Mouse (Mus musculus): ENCODE results near the gene Gm17334. TPM values are rescaled to one million over a fixed set of nuclear protein-coding genes. Genes with fewer than 3 reads are reported as not detected.
A peak's percentile ranks its signal among the peaks of the same experiment; 100 is the strongest.

Gene Gm17334
- polyA plus RNA-seq, 2 experiments from 2014 or later, result 6.1 to 9.8 TPM

DNA sequence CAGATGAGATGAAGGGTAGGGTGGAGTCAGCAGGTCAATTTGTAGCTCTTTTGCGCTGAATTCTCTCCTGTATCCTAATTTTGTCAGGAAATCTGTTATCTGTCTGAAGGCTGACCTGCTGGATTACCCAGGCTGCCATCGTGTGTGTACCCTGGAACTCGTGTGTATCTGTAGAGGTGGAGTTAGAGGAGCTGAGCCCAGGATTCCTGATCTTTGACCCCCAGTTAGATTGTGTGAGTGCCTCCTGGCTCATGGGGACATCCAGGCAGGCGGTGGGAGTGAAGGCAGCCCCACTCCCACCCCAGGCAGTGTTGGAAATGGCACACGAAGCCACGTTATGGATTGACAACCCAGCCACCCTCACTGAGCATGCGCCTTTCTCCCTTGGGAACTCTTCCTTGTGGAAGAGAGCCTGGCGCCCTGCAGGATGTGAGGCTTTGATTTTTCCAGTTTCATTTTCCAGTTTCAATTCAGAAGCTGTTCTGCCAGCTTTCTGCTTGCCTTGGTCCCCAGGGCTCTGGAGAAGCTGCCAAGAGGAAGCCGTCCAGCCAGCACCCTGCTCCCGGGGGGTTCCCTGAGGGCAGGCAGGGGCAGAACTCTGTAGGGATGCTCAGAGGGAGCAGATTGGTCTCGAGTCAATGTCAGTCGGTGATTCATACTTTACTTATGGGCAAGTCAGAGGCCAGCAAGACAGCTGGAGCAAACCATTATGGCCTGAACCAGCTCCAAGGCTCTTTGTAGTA is 23.6 kb upstream of the Gm17334 start:
- no peak for ATAC-seq

DNA sequence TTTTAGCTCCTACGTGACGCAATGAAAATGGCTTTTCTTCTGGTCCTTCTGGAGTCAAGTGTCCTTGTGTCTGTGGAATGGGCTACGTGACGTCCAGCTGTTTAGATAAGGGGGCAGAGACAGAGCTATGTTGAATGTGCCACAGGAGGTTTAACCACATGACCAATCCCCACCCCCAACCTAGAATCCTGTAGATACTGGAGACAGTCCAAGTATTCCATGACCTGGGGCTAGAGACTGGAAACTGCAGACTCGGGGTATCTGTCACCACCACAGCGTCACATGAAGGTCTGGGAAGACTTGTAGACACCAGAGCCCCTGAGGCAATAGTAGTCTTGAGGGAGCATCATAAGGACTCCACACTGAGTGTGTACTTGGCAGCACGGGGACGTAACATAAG is 22.8 kb upstream of the Gm17334 start:
- no peak for ATAC-seq

DNA sequence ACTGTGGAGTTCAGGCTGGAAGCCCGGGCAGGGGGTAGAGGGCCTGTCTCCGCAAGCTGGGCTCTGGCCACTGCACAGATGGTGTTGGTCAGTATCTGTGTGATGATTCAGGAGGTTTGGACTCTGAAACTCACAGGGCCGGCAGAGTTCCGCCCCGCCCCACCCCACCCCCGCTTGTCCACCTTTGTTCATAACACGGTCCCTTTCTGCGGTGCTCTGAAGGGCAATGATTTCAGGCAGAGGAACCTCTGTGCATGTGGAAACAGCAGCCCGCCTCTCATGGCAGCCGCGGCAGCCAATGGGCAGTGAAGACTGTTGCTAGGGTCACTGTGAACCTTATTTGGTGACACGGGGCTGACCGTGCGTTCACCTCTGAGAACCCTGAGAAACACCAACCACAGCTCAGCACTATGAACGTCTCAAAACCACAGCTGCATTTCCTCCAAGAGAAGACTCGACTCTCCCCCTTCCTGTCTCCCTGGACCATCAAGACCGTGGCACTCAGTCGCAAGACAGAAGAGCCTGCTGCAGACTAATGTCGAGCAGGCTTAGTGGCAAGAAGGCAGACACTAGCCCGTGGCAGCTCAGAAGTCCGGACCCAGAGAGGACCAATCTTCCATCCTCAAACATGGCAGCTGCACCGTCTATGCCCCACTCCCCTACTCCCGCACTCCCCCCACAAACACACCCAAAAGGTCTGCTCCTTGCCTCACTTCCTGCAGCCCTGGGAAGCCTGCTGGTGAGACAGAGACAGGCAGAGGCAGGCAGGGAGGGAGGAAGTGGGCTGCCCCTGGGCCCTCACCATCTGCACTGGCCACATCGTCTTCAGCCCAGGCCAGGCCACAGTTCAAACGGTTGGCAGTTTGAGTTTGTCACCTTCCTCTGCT is 21.9 kb upstream of the Gm17334 start:
- peak; percentile 91 for ATAC-seq

DNA sequence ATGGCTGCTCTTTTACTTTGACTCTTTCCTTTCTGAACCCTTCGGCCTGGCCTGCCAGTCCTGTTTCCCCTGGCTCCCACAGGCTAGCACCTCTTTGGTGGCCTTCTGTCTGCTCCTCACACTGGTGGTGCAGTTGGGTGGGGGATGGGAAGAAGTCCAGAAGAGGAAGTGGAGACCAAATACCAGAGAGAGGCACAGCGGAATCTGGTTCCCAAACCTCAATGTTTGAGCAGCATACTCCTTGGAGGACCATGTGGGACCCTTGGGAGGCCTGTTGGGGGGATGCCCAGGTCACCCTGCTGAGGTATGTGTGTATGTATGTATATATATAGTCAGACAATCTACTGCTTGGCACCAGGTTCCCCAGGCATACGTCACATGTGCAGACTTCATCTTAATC is 21.0 kb upstream of the Gm17334 start:
- no peak for ATAC-seq

DNA sequence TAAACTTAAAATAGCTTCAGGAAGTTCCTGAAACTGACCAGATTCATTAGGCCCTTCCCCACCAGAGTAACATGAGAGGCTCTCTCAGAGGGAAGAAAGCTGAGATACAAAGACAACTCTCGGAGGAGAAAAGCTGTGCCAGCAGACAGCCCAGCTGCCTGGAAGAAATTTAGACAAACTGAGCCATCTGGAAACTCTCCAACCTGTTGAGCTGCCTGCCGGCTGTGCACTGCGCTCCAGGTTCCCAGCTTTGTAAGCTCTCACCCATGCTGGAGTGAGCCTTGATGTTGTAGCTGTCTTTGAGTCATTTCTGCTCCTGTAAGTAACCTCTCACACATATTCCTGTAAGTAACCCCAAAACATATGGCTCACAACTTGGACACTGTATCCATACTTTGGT is 20.0 kb upstream of the Gm17334 start:
- ATAC-seq, result no peak

DNA sequence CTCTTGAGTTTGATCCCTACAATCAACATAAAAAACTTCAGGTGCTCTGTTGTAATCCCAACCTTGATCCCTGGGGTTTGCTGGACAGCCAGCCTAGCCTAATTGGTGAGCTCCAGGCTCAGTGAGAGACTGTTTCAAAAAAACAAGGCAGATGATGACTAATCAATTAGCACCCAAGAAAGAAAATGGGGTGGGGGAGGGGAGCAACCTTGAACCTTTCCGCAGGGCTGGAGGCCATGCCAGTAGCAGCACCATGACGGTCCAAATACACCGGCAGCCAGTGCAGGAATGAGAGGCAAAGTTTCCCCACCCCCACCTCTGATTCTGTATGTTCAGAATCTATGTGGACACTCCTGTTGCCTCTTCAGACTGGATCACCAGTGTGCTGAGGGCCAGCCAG is 16.3 kb upstream of the Gm17334 start:
- ATAC-seq, result no peak

DNA sequence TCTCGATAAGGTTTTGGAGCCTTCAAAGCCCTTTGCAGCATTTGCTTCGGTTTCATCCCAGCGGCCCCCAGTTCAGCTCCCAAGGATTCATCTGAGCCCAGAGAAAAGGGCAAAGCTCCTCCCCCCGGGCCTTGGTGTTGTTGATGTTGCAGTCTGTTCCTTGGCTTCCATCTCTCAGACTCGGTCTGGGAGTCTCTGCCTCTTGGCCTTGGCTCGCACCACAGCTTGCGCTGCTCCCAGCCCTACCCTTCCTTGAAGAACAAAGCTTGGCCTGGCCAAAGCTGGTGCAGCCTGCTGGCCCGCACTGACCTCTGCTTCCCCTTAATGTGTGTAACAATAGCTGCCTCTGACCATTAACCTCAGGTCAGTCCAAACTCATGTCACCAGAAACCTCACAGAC is 15.2 kb upstream of the Gm17334 start:
- ATAC-seq, result no peak

DNA sequence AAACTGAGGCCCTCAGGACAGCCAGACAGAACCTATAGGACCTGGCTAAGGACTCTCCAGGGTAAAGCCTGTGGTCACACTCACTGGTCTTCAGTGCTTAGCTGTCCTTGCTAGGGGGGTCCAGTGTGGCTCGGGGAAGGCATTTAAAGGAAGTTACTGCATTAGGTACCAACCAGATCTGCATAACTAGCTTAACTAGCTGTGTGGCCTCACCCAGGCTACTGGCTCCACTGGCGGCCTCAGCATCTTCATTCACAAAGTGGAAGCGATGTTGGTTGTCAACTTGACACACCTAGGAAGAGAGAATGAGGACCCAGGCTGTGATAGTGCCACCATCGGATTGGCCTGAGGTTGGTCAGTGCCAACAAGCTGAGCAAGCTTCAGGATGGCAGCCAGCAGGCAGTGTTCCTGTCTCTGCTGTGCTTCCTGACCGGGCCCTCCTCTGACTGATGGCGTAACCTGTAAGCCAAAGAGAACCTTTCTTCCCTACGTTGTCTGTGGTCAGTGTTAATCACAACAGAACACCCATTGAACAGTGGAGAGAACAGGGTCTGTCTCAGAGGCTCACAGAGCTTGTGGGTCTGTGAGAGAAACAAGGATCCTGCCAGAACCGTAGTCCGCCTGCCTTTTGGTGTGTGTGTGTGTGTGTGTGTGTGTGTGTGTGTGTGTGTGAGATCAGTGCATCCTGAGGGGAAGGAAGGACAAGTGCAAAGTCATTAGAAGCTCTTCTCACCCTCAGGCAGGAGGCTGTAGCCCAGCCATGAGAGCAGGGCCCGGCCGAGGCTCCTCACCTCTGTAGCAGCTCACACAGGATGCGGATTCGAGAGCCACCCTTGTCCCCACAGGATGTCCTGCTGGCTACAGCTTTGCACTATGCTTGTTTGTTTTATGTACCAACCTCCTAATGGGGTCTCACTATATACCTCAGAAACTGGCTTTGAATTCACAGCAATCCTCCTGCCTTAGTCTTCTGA is 13.4 kb upstream of the Gm17334 start:
- ATAC-seq, result peak; percentile 46

DNA sequence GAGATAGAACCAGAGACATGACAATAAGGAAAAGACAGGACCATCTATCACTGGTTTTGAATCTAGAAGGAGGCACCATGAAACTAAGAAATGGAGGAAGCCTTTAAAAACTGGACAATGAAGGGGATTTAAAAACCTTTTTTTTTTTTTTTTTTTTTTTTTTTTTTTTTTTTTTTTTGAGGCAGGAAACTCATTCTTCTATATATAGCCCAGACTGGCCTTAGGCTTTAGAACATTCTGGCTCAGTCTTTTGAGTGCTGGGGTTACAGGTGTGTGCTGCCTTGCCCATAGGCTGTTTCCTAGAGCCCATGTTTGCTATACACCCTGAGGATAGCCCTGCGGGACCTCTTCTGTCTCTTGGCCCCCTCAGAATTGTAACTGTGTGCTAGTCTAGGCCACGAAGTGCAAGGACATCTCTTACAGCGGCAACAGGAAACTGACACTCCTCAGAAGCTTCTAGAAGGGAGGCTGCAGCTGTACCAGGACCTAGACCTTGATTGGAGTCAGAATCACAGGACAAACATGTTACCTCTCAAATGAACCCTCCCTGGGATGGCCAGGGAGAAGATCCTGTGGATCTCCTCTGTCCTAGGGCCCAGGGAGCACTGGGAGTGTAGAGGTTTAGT is 12.4 kb upstream of the Gm17334 start:
- ATAC-seq, result peak; percentile 74

DNA sequence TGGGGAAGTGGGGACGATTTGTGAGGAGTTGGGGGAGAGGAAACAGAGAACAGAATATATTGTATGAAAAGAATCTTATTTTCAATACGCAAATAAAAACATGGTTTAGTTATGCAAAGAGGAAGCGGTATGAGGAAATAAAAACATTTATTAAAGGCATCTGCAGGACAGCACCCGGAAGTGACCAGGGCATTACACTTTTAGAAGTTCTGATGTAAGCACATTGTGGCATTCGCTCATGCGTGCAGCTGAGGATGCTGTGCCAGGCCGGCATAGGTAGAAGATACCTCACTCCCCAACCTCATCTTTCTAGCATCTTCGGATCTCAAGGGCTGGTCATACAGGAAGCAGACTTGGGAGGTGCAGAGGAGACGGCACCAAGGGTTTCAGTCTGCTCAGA is 10.3 kb upstream of the Gm17334 start:
- no peak for ATAC-seq

DNA sequence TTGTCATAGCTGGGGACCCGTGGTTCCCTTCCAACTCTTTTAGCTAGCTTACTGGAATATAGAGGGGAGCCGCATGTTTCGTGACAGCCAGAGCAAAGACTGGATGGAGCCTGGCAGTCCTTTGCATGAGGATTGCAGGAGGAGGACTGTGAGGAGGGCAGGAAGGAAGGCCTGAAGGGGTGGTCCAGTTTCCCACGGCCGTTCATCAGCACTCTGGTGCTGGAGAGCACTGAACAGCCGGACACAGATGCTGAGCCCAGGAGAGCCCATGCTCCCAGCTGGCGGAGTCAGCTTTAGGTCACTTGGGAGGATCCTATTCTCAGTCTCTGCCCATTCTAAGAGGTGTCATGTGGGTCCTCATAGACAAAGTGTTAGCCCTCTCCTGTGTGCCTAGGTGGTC is 9.0 kb upstream of the Gm17334 start:
- no peak for ATAC-seq

DNA sequence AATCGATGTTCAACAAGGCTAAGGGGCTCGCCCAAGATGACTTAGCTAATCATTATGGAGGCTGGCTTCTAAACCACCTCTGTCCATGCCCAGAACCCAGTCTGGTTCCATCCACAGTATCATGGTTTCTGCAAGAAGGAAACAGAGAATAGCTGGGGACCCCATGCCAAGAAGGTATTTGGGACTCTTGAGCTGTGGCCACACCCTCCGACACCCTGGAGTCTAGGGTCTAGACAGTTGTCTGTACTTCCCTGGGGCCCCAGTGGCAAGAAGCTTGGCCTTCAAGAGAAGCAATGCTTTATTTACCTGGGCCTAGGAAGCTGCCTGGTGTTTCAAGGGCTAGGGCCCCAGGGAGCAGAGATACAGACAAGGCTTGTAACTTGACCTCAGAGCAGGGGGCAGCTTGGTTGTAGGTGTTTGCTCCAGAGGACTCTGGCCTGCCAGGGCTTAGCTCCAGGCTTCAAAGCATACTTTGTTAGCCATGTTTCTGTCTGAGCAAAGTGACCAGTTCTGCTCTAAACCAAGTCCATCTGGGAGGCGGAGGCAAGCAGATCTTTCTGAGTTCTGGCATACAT is 8.3 kb upstream of the Gm17334 start:
- no peak for ATAC-seq

DNA sequence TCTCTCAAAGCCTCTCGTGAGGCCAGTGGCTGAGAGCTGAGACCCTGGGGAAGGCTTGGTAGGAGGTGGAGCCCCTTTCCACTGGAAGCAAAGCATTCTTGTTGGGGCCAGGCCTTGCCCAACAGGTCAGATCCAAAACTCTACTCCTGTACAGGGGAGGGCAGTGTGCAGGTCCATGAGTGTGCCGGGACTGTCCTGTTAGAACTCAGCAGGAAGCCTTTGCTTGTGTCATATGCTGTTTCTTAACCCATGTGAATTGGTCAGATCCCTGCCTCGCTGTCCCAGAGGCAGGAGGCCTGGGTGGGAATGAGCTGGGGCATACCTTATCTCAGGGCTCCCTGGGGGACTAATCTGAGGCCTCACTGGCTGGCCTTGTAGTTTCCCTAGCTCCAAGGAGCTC is 7.3 kb upstream of the Gm17334 start:
- ATAC-seq, result no peak

DNA sequence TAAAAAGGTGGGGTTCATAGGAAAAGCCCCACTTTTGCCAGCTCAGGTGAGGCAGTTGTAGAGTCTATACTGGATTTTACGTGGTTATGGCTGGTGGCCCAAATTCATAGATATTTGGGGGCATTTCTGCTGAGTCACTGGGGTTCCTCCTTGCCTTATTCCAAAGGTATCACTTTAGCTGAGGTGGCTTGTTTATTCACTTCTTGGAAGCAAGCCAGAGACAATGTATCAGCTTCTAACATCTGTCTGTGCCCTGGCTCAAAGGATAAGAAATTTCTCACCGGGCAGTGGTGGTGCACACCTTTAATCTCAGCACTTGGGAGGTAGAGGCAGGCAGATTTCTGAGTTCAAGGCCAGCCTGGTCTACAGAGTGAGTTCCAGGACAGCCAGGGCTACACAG is 6.8 kb upstream of the Gm17334 start:
- ATAC-seq, result no peak

DNA sequence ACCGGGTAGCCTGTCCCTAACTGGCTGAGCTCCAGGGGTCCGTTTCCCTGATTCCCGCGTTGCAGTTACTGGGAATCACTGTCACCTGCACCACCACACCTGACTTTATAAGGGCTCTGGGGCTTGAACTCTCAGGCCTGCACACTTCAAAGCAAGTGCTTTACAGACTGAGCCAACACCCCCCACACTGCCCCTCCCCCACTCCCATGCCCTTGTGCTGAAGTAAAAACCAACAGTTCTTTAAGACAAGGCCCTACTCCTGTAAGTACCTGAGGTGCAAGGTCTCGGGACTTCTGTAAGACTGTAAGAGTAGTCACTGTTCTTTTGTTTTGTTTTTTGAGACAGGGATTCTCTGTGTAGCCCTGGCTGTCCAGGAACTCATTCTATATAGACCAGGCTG is 5.5 kb upstream of the Gm17334 start:
- ATAC-seq, result no peak

DNA sequence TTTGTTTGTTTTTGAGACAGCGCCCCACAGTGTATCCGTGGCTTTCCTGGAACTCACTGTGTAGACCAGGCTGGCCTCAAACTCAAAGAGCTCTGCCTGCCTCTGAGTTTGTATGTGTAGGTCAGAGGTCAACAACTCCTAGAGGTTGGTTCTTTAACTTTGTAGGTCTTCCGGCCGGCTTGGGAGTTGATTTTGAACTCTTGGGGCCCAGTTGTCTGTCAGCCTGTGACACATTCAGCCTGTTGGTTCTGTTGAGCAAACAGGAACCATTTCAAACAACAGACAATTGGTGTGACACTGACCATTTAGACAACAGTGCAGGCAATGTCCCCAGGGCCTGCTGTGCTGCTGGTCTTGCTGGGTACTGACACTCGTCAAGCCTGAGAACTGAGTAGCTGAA is 4.7 kb upstream of the Gm17334 start:
- ATAC-seq, result no peak

DNA sequence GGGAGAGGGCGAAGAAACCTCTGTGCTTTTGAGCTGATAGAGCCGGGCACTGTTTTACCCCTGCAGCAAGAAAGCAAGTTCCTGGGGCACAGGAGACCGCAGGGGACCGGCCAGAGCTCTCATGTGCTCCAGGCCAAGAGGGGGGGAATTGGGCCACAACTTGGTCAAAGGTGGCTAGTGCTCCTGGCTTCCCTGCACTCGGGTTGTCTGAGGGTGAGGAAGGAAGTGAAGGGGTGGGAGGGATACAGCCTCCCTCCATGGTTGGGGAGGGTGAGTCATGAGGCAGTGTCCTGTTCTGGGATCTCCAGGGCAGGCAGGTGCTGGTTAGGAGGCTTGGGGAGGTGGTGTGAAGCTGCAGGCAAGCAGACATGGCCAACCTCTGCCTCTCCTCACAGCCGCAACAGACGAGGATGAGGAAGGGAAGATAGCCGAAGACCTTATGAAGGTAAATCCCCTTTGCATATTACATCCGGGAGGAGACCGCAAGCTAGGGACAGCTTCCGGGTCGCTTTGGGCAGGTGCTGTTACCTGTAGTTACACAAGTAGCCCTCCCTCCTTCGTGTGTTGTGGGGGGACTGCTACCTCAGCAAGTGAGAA is 1.8 kb upstream of the Gm17334 start:
- ATAC-seq, result peak; percentile 9

DNA sequence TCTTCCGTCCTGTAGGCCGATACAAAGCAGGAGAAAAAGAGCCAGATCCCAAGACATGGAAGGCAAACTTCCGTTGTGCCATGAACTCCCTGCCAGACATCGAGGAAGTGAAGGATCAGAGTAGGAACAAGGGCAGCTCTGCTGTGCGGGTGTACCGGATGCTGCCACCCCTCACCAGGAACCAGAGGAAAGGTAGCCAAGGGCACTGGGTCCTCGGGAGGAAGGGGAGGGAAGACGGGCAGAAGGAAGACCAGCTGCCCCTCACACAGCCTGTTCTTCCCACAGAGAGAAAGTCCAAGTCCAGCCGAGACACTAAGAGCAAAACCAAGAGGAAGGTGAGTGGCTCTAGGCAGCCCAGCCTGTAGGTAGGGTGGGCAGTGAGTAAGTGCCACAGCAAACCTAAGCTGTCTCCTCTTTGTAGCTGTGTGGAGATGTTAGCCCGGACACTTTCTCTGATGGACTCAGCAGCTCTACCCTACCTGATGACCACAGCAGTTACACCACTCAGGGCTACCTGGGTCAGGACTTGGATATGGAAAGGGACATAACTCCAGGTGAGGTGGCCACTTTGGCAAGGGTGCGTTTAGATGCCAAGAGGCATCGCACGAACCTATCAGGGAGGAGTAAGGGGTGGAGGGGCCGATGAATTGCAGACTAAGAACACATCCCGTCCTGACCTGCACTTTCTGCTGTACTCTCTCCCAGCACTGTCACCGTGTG is 814 bp upstream of the Gm17334 start:
- ATAC-seq, result no peak

DNA sequence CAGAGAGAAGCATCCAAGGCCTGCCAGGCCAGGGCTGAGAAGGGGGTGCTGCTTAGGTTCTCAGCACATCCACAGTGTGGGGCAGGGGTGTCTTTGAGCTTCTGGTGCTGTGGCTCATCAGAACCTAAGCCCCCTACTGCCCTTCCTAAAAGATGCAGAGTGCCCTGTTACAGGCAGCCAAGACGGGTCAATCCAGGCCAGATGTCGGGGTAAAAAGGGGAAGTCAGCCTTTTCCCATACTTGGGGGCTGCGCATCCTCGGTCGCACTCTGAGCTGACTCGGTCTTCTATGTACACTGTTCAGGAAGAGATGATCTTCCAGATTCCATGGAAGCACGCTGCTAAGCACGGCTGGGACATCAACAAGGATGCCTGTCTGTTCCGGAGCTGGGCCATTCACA is 451 bp downstream of the Gm17334 start:
- no peak for ATAC-seq

DNA sequence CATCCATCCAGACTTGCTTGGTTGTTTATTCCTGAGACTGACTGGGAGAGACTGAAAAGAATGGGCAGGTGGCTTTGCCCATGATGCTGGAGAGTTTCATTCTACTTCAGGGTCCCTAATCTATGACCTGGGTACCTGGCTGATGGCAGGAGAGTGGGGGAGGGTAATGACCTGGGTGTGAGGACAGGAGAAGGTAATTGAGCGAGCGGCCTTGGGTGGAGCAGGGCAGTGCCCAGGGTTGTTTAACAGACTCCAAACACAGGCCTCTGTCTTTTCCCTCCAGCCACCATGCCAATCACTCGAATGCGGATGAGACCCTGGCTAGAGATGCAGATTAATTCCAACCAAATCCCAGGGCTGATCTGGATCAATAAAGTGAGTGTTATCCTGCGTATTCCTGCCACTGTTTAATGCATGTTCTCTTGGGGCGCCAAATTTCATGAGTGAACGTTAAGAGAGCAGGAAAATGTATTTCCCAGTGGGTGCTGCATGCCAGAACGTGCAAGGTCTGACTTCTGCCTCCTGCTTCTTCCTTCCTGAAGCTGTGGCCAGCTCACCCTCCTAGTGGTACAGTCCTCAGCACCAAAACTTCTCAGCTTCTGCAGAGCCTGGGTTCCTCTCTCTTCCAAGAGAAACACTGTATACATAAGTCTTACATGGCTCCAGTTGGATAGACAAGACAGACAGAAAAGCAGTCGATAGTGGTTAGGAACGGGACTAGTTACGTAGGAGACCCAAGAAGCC is 1.8 kb downstream of the Gm17334 start:
- ATAC-seq, result no peak
